Mouse (Mus musculus): ENCODE results near the gene Pik3r2. TPM values are rescaled to one million over a fixed set of nuclear protein-coding genes. Genes with fewer than 3 reads are reported as not detected.

Gene Pik3r2
- polyA plus RNA-seq, 1 experiment from 2014 or later = 145 TPM

GRCm38 (mm10) chr8:70765329-70765728 lies 11.2 kb downstream of the Pik3r2 start:
- Histone ChIP-seq H3K27ac (ENCODE audit: low read length) (no peak overlapping the region), H3K9me3 (ENCODE audit: control insufficient read depth, low read length) (no peaks in the 10 kb centered on the region), H3K4me3 (replicated peaks; ENCODE audit: low read length) (no peak overlapping the region; the same call in 1 of the 2 replicates), H3K9ac (replicated peaks; ENCODE audit: low read depth, low read length) (no peak overlapping the region), H3K27me3 (replicated peaks; ENCODE audit: control insufficient read depth, insufficient read depth, low read length) (no peaks in the 10 kb centered on the region), H3K4me2 (ENCODE audit: low read length) (no peak overlapping the region), H3K36me3 (ENCODE audit: control insufficient read depth, insufficient read depth) (peaks cover 17% of the 10 kb centered on the region), H3K4me1 (replicated peaks; ENCODE audit: control insufficient read depth, insufficient read depth, low read length) (peaks cover 19% of the 10 kb centered on the region)
- 85% methylated on average over 9 of the region's 9 CpGs for WGBS
- no peak for ATAC-seq

GRCm38 (mm10) chr8:70764676-70765075 lies 11.8 kb downstream of the Pik3r2 start:
- H3K27me3 ChIP-seq (replicated peaks; ENCODE audit: control insufficient read depth, insufficient read depth, low read length) = no peaks in the 10 kb centered on the region
- no peak overlapping the region for H3K4me2 ChIP-seq (ENCODE audit: low read length)
- H3K4me1 ChIP-seq (replicated peaks; ENCODE audit: control insufficient read depth, insufficient read depth, low read length) = peaks cover 25% of the 10 kb centered on the region
- H3K4me3 ChIP-seq (replicated peaks; ENCODE audit: low read length) = no peak overlapping the region
- no peak overlapping the region for H3K27ac ChIP-seq (ENCODE audit: low read length)
- H3K36me3 ChIP-seq (ENCODE audit: control insufficient read depth, insufficient read depth) = peaks cover 17% of the 10 kb centered on the region
- WGBS = 95% methylated on average over 13 of the region's 13 CpGs
- no peaks in the 10 kb centered on the region for H3K9me3 ChIP-seq (ENCODE audit: control insufficient read depth, low read length)
- no peak overlapping the region for H3K9ac ChIP-seq (replicated peaks; ENCODE audit: low read depth, low read length)
- no peak for ATAC-seq

- Histone ChIP-seq H3K9ac (replicated peaks; ENCODE audit: low read depth, low read length) (no peak overlapping the region), H3K4me1 (replicated peaks; ENCODE audit: control insufficient read depth, insufficient read depth, low read length) (peaks cover 32% of the 10 kb centered on the region), H3K4me3 (replicated peaks; ENCODE audit: low read length) (no peak overlapping the region), H3K27ac (ENCODE audit: low read length) (no peak overlapping the region), H3K36me3 (ENCODE audit: control insufficient read depth, insufficient read depth) (peaks cover 15% of the 10 kb centered on the region), H3K27me3 (replicated peaks; ENCODE audit: control insufficient read depth, insufficient read depth, low read length) (no peaks in the 10 kb centered on the region), H3K4me2 (ENCODE audit: low read length) (no peak overlapping the region), H3K9me3 (ENCODE audit: control insufficient read depth, low read length) (no peaks in the 10 kb centered on the region)
- WGBS = 85% methylated on average over 8 of the region's 8 CpGs
- ATAC-seq = no peak
Observed at GRCm38 (mm10) chr8:70764026-70764425, 12.5 kb downstream of the Pik3r2 start.

- no peak for ATAC-seq
- no peak overlapping the region for H3K9ac ChIP-seq (replicated peaks; ENCODE audit: low read depth, low read length)
- WGBS = 2% methylated on average over 3 of the region's 3 CpGs
- no peak overlapping the region for H3K4me3 ChIP-seq (replicated peaks; ENCODE audit: low read length)
- H3K27ac ChIP-seq (ENCODE audit: low read length) = no peak overlapping the region
- peaks cover 39% of the 10 kb centered on the region for H3K4me1 ChIP-seq (replicated peaks; ENCODE audit: control insufficient read depth, insufficient read depth, low read length)
- no peak overlapping the region for H3K4me2 ChIP-seq (ENCODE audit: low read length)
- no peaks in the 10 kb centered on the region for H3K9me3 ChIP-seq (ENCODE audit: control insufficient read depth, low read length)
- no peaks in the 10 kb centered on the region for H3K27me3 ChIP-seq (replicated peaks; ENCODE audit: control insufficient read depth, insufficient read depth, low read length)
- peaks cover 9% of the 10 kb centered on the region for H3K36me3 ChIP-seq (ENCODE audit: control insufficient read depth, insufficient read depth)
Observed at GRCm38 (mm10) chr8:70763354-70763753, 13.2 kb downstream of the Pik3r2 start.

GRCm38 (mm10) chr8:70762118-70762517 lies 14.4 kb downstream of the Pik3r2 start:
- Histone ChIP-seq H3K27ac (ENCODE audit: low read length) (no peak overlapping the region), H3K4me2 (ENCODE audit: low read length) (no peak overlapping the region), H3K27me3 (replicated peaks; ENCODE audit: control insufficient read depth, insufficient read depth, low read length) (no peaks in the 10 kb centered on the region), H3K36me3 (ENCODE audit: control insufficient read depth, insufficient read depth) (0 out of 2 replicates have a peak, but pooled peaks cover 2% of the 10 kb centered on the region), H3K4me1 (replicated peaks; ENCODE audit: control insufficient read depth, insufficient read depth, low read length) (peaks cover 50% of the 10 kb centered on the region), H3K9me3 (ENCODE audit: control insufficient read depth, low read length) (no peaks in the 10 kb centered on the region), H3K9ac (replicated peaks; ENCODE audit: low read depth, low read length) (no peak overlapping the region), H3K4me3 (replicated peaks; ENCODE audit: low read length) (no peak overlapping the region)
- 97% methylated on average over 1 of the region's 1 CpGs for WGBS
- ATAC-seq = no peak

- H3K36me3 ChIP-seq (ENCODE audit: control insufficient read depth, insufficient read depth) = peaks cover 7% of the 10 kb centered on the region; the same call in 1 of the 2 replicates
- peak within 1 kb of the TSS; percentile 67 for H3K4me3 ChIP-seq (replicated peaks; ENCODE audit: low read length)
- peaks cover 44% of the 10 kb centered on the region for H3K4me1 ChIP-seq (replicated peaks; ENCODE audit: control insufficient read depth, insufficient read depth, low read length)
- WGBS = under 1% methylated on average over 55 of the region's 55 CpGs
- H3K9me3 ChIP-seq (ENCODE audit: control insufficient read depth, low read length) = no peaks in the 10 kb centered on the region
- no peaks in the 10 kb centered on the region for H3K27me3 ChIP-seq (replicated peaks; ENCODE audit: control insufficient read depth, insufficient read depth, low read length)
- peak; percentile 95 for ATAC-seq
- H3K9ac ChIP-seq (replicated peaks; ENCODE audit: low read depth, low read length) = peak within 1 kb of the TSS; percentile 77
- peak within 1 kb of the TSS; percentile 81 for H3K27ac ChIP-seq (ENCODE audit: low read length)
- peak within 1 kb of the TSS; percentile 88 for H3K4me2 ChIP-seq (ENCODE audit: low read length)
Observed at GRCm38 (mm10) chr8:70760775-70761406, 15.6 kb downstream of the Pik3r2 start, which contains the start of gene Mpv17l2. Gene Mpv17l2, minus strand, starts transcription at chr8:70760946.

GRCm38 (mm10) chr8:70760350-70760749 lies 16.2 kb downstream of the Pik3r2 start:
- peaks cover 46% of the 10 kb centered on the region for H3K4me1 ChIP-seq (replicated peaks; ENCODE audit: control insufficient read depth, insufficient read depth, low read length)
- WGBS = 0% methylated on average over 21 of the region's 22 CpGs
- H3K27me3 ChIP-seq (replicated peaks; ENCODE audit: control insufficient read depth, insufficient read depth, low read length) = no peaks in the 10 kb centered on the region
- peak overlapping the region; percentile 77 for H3K9ac ChIP-seq (replicated peaks; ENCODE audit: low read depth, low read length)
- H3K9me3 ChIP-seq (ENCODE audit: control insufficient read depth, low read length) = no peaks in the 10 kb centered on the region
- H3K4me2 ChIP-seq (ENCODE audit: low read length) = peak overlapping the region; percentile 88
- H3K27ac ChIP-seq (ENCODE audit: low read length) = peak overlapping the region; percentile 73
- H3K36me3 ChIP-seq (ENCODE audit: control insufficient read depth, insufficient read depth) = peaks cover 7% of the 10 kb centered on the region; the same call in 1 of the 2 replicates
- peak overlapping the region; percentile 67 for H3K4me3 ChIP-seq (replicated peaks; ENCODE audit: low read length)
- ATAC-seq = peak; percentile 3; the same call in 1 of the 2 replicates

GRCm38 (mm10) chr8:70758616-70759561 lies 17.6 kb downstream of the Pik3r2 start:
- Histone ChIP-seq H3K27ac (ENCODE audit: low read length) (peak overlapping the region; percentile 78), H3K4me1 (replicated peaks; ENCODE audit: control insufficient read depth, insufficient read depth, low read length) (peaks cover 50% of the 10 kb centered on the region), H3K27me3 (replicated peaks; ENCODE audit: control insufficient read depth, insufficient read depth, low read length) (no peaks in the 10 kb centered on the region), H3K4me3 (replicated peaks; ENCODE audit: low read length) (no peak overlapping the region), H3K36me3 (ENCODE audit: control insufficient read depth, insufficient read depth) (peaks cover 7% of the 10 kb centered on the region; the same call in 1 of the 2 replicates), H3K9ac (replicated peaks; ENCODE audit: low read depth, low read length) (no peak overlapping the region), H3K9me3 (ENCODE audit: control insufficient read depth, low read length) (no peaks in the 10 kb centered on the region), H3K4me2 (ENCODE audit: low read length) (no peak overlapping the region)
- 58% methylated on average over 19 of the region's 19 CpGs for WGBS
- ATAC-seq = no peak

GRCm38 (mm10) chr8:70758308-70758615 lies 18.3 kb downstream of the Pik3r2 start:
- Histone ChIP-seq H3K27ac (ENCODE audit: low read length) (peak overlapping the region; percentile 78), H3K4me1 (replicated peaks; ENCODE audit: control insufficient read depth, insufficient read depth, low read length) (peaks cover 50% of the 10 kb centered on the region)
- WGBS = 61% methylated on average over 7 of the region's 7 CpGs

More at GRCm38 (mm10) chr8:70758308-70758615, 18.3 kb downstream of the Pik3r2 start:
- Histone ChIP-seq H3K9me3 (ENCODE audit: control insufficient read depth, low read length) (no peaks in the 10 kb centered on the region), H3K4me2 (ENCODE audit: low read length) (no peak overlapping the region), H3K27me3 (replicated peaks; ENCODE audit: control insufficient read depth, insufficient read depth, low read length) (no peaks in the 10 kb centered on the region), H3K4me3 (replicated peaks; ENCODE audit: low read length) (no peak overlapping the region), H3K36me3 (ENCODE audit: control insufficient read depth, insufficient read depth) (peaks cover 7% of the 10 kb centered on the region; the same call in 1 of the 2 replicates), H3K9ac (replicated peaks; ENCODE audit: low read depth, low read length) (no peak overlapping the region)
- ATAC-seq = no peak

Measured in forebrain, embryonic 16.5 days (tissue).